ENCODE assay signal across 8 mouse cellular contexts in genomic region chr19:8818801-8819595, GRCm38 (mm10). TPM values are rescaled to one million over a fixed set of nuclear protein-coding genes. Genes with fewer than 3 reads are reported as not detected.
DNase-seq lines count a peak whose midpoint lies in the region; ATAC-seq and TF ChIP-seq lines count a peak whose summit lies in the region.

Gene Ttc9c, minus strand, starts transcription at chr19:8819333.

- CTCF ChIA-PET in Patski (lab: Charles Lee): interaction anchor here (1.1 kb wide), 1 partner anchor 11 kb away, joined by 3 read pairs; no protein-coding TSS in a partner anchor

- peak within 1 kb of the TSS; percentile 100 for H3K27ac ChIP-seq in lung, embryonic 14.5 days (ENCODE audit: low read depth)
- peak within 1 kb of the TSS; percentile 99 for H3K27ac ChIP-seq in olfactory bulb, adult 2 months (ENCODE audit: insufficient read depth, low read depth, low read length)

- WGBS in lung, embryonic 14.5 days: under 1% methylated on average over 33 of the region's 33 CpGs
- WGBS in olfactory bulb, adult 2 months: under 1% methylated on average over 33 of the region's 33 CpGs

- peak within 1 kb of the TSS; percentile 80 for H3K4me2 ChIP-seq in lung, embryonic 14.5 days

- no peaks in the 10 kb centered on the region for H3K27me3 ChIP-seq in Patski
- no peaks in the 10 kb centered on the region for H3K27me3 ChIP-seq in lung, embryonic 14.5 days (ENCODE audit: insufficient read depth, low read length)

- peaks cover 46% of the 10 kb centered on the region for H3K36me3 ChIP-seq in lung, embryonic 14.5 days (ENCODE audit: insufficient read depth)

- peak within 1 kb of the TSS; percentile 100 for H3K4me3 ChIP-seq in lung, embryonic 14.5 days (ENCODE audit: low read depth, low read length)
- peak within 1 kb of the TSS; percentile 84 for H3K4me3 ChIP-seq in olfactory bulb, adult 2 months (ENCODE audit: insufficient read depth, low read depth, low read length)

- TF ChIP-seq POLR2A in olfactory bulb, adult 2 months (IDR thresholded peaks at IDR 0.05; ENCODE audit: insufficient read depth, low read depth, low read length): peak; percentile 52; the same call in 1 of the 2 replicates

- ATAC-seq in Patski: peak; percentile 90
- peak; percentile 83 for ATAC-seq in frontal cortex, adult (ENCODE audit: low TSS enrichment)
- peak; percentile 74 to 86 for ATAC-seq in hematopoietic stem cell, adult 5-6 weeks (replicated peaks in 1 of 2; ENCODE audit: insufficient read depth in 1 of 2, low FRiP score in 2 of 2, low TSS enrichment in 1 of 2, low read depth in 1 of 2, poor library complexity in 2 of 2, severe bottlenecking in 2 of 2)
- peak; percentile 92 for ATAC-seq in lung, embryonic 14.5 days (ENCODE audit: insufficient read depth)

- POLR2A ChIA-PET in Patski (lab: Charles Lee): interaction anchor here (0.6 to 2.1 kb wide), 11 partner anchors 9 to 96 kb away, joined by 3 to 7 read pairs (median 4); partner anchors contain the start of genes Gng3, Polr2g and Slc3a2

- peaks cover 16% of the 10 kb centered on the region for H3K4me1 ChIP-seq in lung, embryonic 14.5 days (ENCODE audit: insufficient read depth)
- peaks cover 2% of the 10 kb centered on the region; the same call in 1 of the 2 replicates for H3K4me1 ChIP-seq in olfactory bulb, adult 2 months (ENCODE audit: control insufficient read depth, insufficient read depth, low read length)

- H3K9ac ChIP-seq in lung, embryonic 14.5 days: peak within 1 kb of the TSS; percentile 95

- no peak for TF ChIP-seq CTCF in Patski (IDR thresholded peaks at IDR 0.05)
- TF ChIP-seq CTCF in lung, embryonic 14.5 days (IDR thresholded peaks at IDR 0.05; ENCODE audit: low read depth): no peak
- TF ChIP-seq CTCF in olfactory bulb, adult 2 months (IDR thresholded peaks at IDR 0.05; ENCODE audit: insufficient read depth, low read depth, low read length): no peak

- H3K9me3 ChIP-seq in lung, embryonic 14.5 days (ENCODE audit: low read depth, low read length): no peaks in the 10 kb centered on the region

- DNase-seq in Patski (ENCODE audit: low read depth, low spot score): peak; percentile 94
- DNase-seq in cerebellum, adult 9-11 months: peak; percentile 99
- peak; percentile 97 to 98 for DNase-seq in layer of hippocampus, adult 8-10 months (ENCODE audit: low spot score in 2 of 2)
- peak; percentile 100 for DNase-seq in lung, embryonic 14.5 days
- DNase-seq in thymus, postnatal 0 days (ENCODE audit: low spot score): peak; percentile 97

- in situ Hi-C loops in Patski (cut with MboI; ENCODE audit: low pct_unique_long_range_greater_than_20kb): loop anchor here (5.0 to 10.0 kb wide), 2 partner anchors 67 to 244 kb away; no protein-coding TSS in a partner anchor

RNA-seq across cellular contexts. Expression of gene Ttc9c, which starts in this region (rescaled TPM):
- polyA plus RNA-seq in Patski (2021): 51.4 TPM
- 61.0 and 83.7 TPM in 2 replicates for total RNA-seq in hematopoietic stem cell, adult 5-6 weeks (2017)
- total RNA-seq in layer of hippocampus, adult 8-10 months (2022): 10 to 100 TPM; 36.4 to 45.1 (median 40.1) TPM
- polyA plus RNA-seq in lung, embryonic 14.5 days (2014; fragmentation: Nextera tagmentation; extraction: Ambion mirVana): 53.7 and 55.7 TPM in 2 replicates
- not detected in 2 replicates for polyA plus RNA-seq in olfactory bulb, adult 2 months (2012; ENCODE audit: insufficient read depth, insufficient read length, low replicate concordance, missing spikeins)
- polyA plus RNA-seq in thymus, postnatal 0 days (2015; fragmentation: Nextera tagmentation; extraction: Ambion mirVana): 44.1 and 49.8 TPM in 2 replicates

Comparison
In these comparisons a context has a peak if more than half of its experiments do, and no peak if none do; other contexts are left out.
1. Peak in every context shown above with its lines: DNase-seq, ATAC-seq, H3K4me3 ChIP-seq and H3K27ac ChIP-seq.